ENCODE assay signal across 18 mouse cellular contexts in genomic region chr10:117864695-117865094, GRCm38 (mm10). TPM values are rescaled to one million over a fixed set of nuclear protein-coding genes. Genes with fewer than 3 reads are reported as not detected.
DNase-seq lines count a peak whose midpoint lies in the region; ATAC-seq lines count a peak whose summit lies in the region.
"Had no signal": no experiment of that assay in that cellular context is flagged by ENCODE, and none has a peak within 500 bp of the region (broad histone marks: within the 10 kb centered on the region; RNA-seq: fewer than 3 reads in every experiment).

No protein-coding gene starts in this region.

- no peaks in the 10 kb centered on the region for H3K9me3 ChIP-seq in hindbrain, embryonic 12.5 days (replicated peaks)
- H3K9me3 ChIP-seq in kidney, embryonic 15.5 days (replicated peaks): no peaks in the 10 kb centered on the region
- H3K9me3 ChIP-seq: embryonic facial prominence, embryonic 15.5 days; heart, embryonic 15.5 days; hindbrain, embryonic 10.5 days; limb, embryonic 10.5 days; midbrain, embryonic 15.5 days had no signal

- H3K27me3 ChIP-seq in hindbrain, embryonic 12.5 days: no peaks in the 10 kb centered on the region
- H3K27me3 ChIP-seq in kidney, embryonic 15.5 days: no peaks in the 10 kb centered on the region
- H3K27me3 ChIP-seq: embryonic facial prominence, embryonic 15.5 days; heart, embryonic 15.5 days; midbrain, embryonic 15.5 days had no signal

- H3K4me1 ChIP-seq in hindbrain, embryonic 12.5 days: no peaks in the 10 kb centered on the region
- H3K4me1 ChIP-seq in kidney, embryonic 15.5 days: no peaks in the 10 kb centered on the region
- H3K4me1 ChIP-seq: embryonic facial prominence, embryonic 15.5 days; hindbrain, embryonic 10.5 days; midbrain, embryonic 15.5 days had no signal

- H3K36me3 ChIP-seq in hindbrain, embryonic 12.5 days: no peaks in the 10 kb centered on the region
- no peaks in the 10 kb centered on the region for H3K36me3 ChIP-seq in kidney, embryonic 15.5 days
- H3K36me3 ChIP-seq: embryonic facial prominence, embryonic 15.5 days; heart, embryonic 15.5 days; hindbrain, embryonic 10.5 days; limb, embryonic 10.5 days; midbrain, embryonic 15.5 days had no signal

- no peak overlapping the region for H3K9ac ChIP-seq in hindbrain, embryonic 12.5 days
- no peak overlapping the region for H3K9ac ChIP-seq in kidney, embryonic 15.5 days
- H3K9ac ChIP-seq: embryonic facial prominence, embryonic 15.5 days; heart, embryonic 15.5 days; midbrain, embryonic 15.5 days had no signal

- peak; percentile 52 for ATAC-seq in CD4-positive, CD25-positive, alpha-beta regulatory T cell, adult 4 months
- ATAC-seq in hindbrain, embryonic 12.5 days (ENCODE audit: low FRiP score): no peak
- no peak for ATAC-seq in kidney, embryonic 15.5 days (replicated peaks; ENCODE audit: low FRiP score)
- ATAC-seq: midbrain, embryonic 15.5 days had no signal

- DNase-seq in T-cell, adult 2 months (ENCODE audit: low spot score): peak; percentile 87
- DNase-seq in lung, postnatal 10 days: peak; percentile 42
- peak; percentile 43 for DNase-seq in thymus, postnatal 0 days (ENCODE audit: low spot score)
- no peak for DNase-seq in heart, postnatal 4 days
- DNase-seq: adrenal gland, postnatal 25 days; cerebellum, adult 2 months; gastrocnemius, postnatal 14 days; heart, adult 2 months; right cerebral cortex, adult 18-20 months had no signal

- no peak overlapping the region for H3K27ac ChIP-seq in hindbrain, embryonic 12.5 days
- no peak overlapping the region for H3K27ac ChIP-seq in kidney, embryonic 15.5 days
- H3K27ac ChIP-seq: embryonic facial prominence, embryonic 15.5 days; heart, adult 2 months; heart, embryonic 15.5 days; hindbrain, embryonic 10.5 days; limb, embryonic 10.5 days; midbrain, embryonic 15.5 days had no signal

- WGBS in hindbrain, embryonic 12.5 days: 75% methylated on average over 6 of the region's 6 CpGs
- WGBS in kidney, embryonic 15.5 days: 74% methylated on average over 6 of the region's 6 CpGs

- H3K4me2 ChIP-seq in hindbrain, embryonic 12.5 days (replicated peaks): no peak overlapping the region
- H3K4me2 ChIP-seq in kidney, embryonic 15.5 days: no peak overlapping the region
- H3K4me2 ChIP-seq: embryonic facial prominence, embryonic 15.5 days; heart, embryonic 15.5 days; liver, embryonic 11.5 days; midbrain, embryonic 15.5 days had no signal

- no peak overlapping the region for H3K4me3 ChIP-seq in hindbrain, embryonic 12.5 days
- H3K4me3 ChIP-seq in kidney, embryonic 15.5 days (replicated peaks): no peak overlapping the region
- H3K4me3 ChIP-seq: embryonic facial prominence, embryonic 15.5 days; heart, adult 2 months; heart, embryonic 15.5 days; hindbrain, embryonic 10.5 days; limb, embryonic 10.5 days; midbrain, embryonic 15.5 days had no signal

RNA-seq across cellular contexts. Expression of gene Rap1b, which starts 18.9 kb away (rescaled TPM):
- 10 to 100 TPM; 58.0 to 90.0 TPM for polyA plus RNA-seq in CD4-positive, CD25-positive, alpha-beta regulatory T cell, adult 4 months (2017; shearing (Covaris generic))
- polyA plus RNA-seq in thymus, postnatal 0 days (2015; fragmentation: Nextera tagmentation; extraction: Ambion mirVana): 234 and 261 TPM in 2 replicates
- 148 and 155 TPM in 2 replicates for polyA plus RNA-seq in hindbrain, embryonic 12.5 days (2016; fragmentation: Nextera tagmentation; extraction: Ambion mirVana)
- polyA plus RNA-seq in kidney, embryonic 15.5 days (2015; fragmentation: Nextera tagmentation; extraction: Ambion mirVana): 161 and 167 TPM in 2 replicates
- total RNA-seq in heart, postnatal 4 days (2021): 100 to 1,000 TPM; 101 to 103 TPM
